Mouse (Mus musculus) large intestine, adult 2 months (tissue): ENCODE data around the gene Uvrag. TPM values are rescaled to one million over a fixed set of nuclear protein-coding genes. Genes with fewer than 3 reads are reported as not detected.

Source experiments
- DNase-seq: peaks from one replicate; pipeline ENCODE4 v3.0.0-alpha.2; 2012; ENCODE audit warnings: low read depth, low spot score
- whole genome bisulfite sequencing: fragments of 180-500 bp; shearing (Covaris S2); methylation state at CpG from one replicate; pipeline ENCODE4 v1.1.7; 2018; 5-methylcytosine and 5-hydroxymethylcytosine counted together
- polyA plus RNA-seq: library from polyadenylated mRNA; depleted of rRNA; stranded (reverse); fragments of >200 nt; gene quantifications from 2 replicates; pipeline ENCODE4 v1.2.3, GENCODE M21; 2012

Uvrag gene
- polyA plus RNA-seq, 1 experiment: 5.0 TPM

DNA sequence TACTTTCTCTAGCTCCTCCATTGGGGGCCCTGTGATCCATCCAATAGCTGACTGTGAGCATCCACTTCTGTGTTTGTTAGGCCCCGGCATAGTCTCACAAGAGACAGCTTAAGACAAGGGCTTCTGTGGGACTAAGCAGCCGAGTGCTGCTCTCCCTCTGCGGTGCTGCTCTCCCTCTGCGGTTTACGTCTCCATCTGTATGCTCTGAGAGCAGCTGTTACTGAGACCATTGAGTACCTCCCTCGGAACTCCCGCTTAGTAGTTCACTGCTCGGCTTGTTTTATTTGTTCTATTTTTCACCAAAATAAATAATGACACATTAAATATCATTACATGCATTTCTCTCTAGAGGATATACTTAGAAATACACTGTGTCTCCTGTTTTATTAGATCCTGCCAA, 180.7 kb downstream of the Uvrag start:
- 81% methylated on average over 8 of the region's 8 CpGs for WGBS
- DNase-seq: no peak

DNA sequence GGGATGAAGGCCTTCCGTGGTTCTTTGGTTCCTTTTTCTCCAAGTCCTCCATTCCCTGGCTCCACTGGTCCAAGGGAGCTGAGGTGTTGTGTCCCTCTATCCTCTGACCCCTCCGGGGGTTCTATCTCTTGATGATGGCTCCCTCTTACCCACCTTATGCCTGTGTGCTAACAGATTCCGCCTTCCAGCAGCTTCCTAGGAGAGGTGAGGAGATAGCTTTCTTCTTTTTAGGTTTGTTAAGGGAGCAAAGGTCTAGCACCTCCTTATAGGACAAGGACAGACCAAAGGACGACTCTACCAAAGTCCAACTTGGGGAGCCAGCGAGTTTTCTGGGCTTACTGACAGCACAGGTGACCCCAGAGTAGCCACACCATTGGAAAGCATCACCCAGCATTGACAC, 181.7 kb downstream of the Uvrag start:
- no peak for DNase-seq
- 88% methylated on average over 5 of the region's 5 CpGs for WGBS

DNA sequence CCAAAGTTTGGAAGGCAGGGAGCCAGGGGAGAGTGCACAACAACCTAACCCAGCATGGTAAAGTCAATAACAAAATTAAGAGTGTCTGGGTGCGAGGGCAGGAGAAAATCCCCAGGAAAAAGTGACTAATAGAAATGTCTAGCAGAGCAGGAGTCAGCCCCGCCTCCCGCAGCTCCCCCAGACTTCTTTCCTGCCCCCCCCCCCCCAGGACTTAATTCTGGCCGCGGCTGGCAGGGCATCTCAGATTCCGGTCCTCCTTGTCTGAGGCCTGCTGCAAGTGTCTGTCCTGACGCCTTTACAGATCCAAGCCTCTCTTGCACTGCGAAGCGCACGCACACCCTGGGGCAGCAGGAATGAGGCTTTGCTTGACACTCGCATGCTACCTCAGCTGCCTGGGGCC, 182.8 kb downstream of the Uvrag start:
- 69% methylated on average over 11 of the region's 11 CpGs for WGBS
- DNase-seq: no peak

DNA sequence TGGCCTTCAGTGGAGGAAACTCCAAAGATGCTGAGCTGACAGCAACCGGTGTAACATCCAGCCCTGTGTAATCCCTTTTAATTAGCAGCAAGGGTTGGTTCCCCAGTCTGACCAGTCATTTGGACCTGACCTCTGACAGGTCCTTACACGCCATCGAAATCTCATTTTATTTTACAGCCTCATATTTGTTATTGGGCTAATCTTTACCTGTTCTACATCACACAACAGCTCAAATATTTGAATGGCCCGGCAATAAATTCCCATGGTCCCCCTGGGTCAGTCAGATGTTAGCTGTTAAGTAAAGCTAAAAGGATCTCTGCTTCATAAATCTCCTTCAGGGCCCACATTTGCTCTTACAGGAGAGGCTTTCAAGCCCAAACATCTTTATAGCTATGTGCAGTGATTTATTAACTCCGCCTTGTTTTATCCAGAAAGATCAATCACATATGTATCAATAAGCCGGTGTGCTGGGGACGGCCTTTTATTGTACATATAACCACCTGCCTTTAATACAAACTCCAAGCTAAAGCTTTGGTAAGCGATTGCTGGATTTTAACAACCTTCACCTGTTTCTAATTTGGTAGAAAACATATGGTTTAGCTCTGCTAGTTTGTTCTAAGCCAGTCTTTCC, 183.7 kb downstream of the Uvrag start:
- DNase-seq: no peak
- 40% methylated on average over 8 of the region's 8 CpGs for WGBS

DNA sequence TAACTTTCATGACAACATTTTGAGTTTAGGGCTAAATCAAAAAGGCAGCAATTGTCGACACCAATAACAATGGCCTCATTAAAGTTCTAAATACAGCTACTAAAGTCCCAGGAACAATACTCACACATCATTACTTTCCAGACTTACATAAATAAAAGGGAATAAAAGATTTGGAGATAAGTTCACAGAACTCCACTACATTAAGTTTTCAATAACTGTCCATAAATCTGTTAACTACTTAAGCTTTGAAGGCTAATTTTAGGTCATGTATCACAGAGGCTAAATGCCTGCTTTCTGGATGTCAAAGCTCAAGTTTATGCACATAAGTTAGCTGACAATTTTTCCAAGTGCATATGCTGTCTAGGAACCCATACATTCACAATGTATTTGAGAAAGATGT, 184.3 kb downstream of the Uvrag start:
- no peak for DNase-seq
- WGBS: 76% methylated on average over 1 of the region's 1 CpGs

DNA sequence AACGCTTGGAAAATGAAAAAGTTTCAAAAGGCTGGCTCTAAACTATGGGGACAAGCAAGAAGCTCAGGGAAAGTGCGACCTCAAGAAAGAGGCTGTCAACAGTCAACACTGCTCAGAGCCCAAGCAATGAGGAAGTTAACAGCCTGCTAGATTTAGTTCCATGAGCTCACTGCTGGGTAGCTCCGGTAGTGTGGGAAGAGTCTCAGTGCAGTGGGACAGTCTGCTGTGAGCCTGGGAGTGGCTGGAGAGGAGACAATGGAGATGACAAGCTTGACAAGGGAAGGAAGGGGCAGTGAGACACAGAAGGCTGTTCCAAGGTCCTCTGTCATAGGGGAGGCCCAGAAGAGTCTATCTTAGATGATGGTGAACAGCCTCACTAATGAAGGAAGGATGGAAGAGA, 187.3 kb downstream of the Uvrag start:
- WGBS: 58% methylated on average over 3 of the region's 3 CpGs
- no peak for DNase-seq

DNA sequence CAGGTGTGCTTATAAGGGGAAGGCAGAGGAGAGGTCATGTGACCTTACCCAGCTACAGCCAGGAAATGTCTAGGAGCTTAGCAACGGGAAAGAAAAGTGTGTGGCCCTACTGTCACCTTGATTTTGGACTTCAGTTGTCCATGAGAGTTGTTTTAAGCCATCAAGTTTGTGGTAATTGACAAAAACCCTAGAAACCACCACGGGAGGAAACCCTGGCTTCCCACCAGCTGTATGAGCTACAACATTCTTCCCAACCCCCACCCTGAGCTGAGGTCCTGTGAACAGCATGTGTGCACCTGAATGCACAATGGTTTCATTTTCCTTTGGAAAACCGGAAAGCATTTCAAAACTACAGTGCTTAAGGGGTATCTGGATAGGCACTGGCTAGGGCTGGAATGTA, 196.0 kb downstream of the Uvrag start:
- no peak for DNase-seq
- 23% methylated on average over 3 of the region's 3 CpGs for WGBS

DNA sequence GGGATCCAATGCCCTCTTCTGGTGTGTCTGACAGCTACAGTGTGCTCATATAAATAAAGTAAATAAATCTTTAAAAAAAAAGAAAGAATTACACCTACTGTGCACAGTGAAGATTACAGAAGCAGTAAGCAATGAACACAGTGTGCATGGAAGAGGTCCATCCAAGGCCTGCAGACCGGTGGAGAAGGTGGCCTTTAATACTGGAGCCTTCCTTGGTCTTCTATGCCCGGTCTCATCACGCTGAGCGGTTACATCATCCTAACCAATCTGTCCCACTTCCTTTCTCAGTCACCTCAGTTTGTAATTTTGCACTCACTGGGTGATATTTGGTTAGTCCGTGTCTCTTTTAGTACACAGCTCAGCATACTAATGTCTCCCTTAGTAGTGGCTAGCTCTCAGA, 197.3 kb downstream of the Uvrag start:
- no peak for DNase-seq
- WGBS: 92% methylated on average over 5 of the region's 5 CpGs

DNA sequence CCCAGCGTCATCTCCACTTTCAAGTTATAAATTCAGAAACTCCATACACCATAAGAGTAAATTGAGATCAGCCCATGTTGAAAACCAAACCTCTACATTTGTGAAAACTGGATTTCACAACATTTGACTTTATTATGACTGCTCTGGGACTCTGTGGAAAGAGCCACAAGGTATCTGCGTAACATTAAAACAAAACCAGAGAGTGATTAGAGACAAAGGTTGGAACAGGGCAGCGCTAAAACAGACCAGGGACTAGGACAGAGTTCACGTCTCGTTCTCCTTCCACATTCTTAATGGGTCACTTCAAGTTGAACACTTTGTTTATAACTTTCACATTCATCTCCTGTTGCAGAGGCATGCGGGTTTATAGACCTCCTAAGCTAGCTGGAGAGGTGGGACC, 198.2 kb downstream of the Uvrag start:
- WGBS: 28% methylated on average over 6 of the region's 6 CpGs
- DNase-seq: no peak

DNA sequence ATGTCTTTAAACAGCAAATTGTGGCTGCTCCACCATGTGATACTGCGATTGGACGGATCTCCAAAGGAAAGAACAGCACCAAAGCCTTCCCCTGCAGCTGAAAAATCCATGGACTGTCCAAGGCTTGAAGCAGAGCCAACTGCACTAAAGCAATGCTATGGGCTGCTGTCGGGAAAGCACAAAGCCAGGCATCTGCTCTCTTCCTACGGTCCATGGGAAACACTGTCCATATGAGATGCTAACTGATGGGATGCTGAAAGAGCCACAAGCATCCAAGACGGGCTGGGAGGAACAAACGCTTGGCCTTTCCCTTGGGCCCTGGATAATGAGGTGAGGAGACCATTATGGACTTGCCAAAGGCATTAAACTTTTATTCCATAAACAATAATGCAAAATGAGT, 201.7 kb downstream of the Uvrag start:
- 77% methylated on average over 6 of the region's 6 CpGs for WGBS
- DNase-seq: no peak

DNA sequence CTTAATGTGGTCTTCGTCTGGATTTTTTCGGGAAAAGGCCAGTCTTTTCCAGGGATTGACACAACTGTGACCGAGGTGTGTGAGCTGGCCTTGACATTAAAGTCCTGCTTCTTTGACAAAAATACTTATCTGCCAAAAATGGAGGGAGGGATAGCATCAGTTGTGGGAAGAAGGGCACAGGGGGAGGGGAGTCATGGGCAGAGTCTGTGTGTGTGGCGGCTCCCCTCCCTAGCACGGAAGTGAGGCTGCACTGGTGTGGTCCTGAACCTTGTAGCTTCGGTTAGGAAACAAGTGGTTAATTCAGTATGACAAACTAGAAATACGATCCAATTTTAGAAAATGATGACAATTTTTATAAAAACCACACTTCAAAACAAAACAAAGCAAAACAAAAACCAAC, 202.3 kb downstream of the Uvrag start:
- no peak for DNase-seq
- 93% methylated on average over 7 of the region's 7 CpGs for WGBS

DNA sequence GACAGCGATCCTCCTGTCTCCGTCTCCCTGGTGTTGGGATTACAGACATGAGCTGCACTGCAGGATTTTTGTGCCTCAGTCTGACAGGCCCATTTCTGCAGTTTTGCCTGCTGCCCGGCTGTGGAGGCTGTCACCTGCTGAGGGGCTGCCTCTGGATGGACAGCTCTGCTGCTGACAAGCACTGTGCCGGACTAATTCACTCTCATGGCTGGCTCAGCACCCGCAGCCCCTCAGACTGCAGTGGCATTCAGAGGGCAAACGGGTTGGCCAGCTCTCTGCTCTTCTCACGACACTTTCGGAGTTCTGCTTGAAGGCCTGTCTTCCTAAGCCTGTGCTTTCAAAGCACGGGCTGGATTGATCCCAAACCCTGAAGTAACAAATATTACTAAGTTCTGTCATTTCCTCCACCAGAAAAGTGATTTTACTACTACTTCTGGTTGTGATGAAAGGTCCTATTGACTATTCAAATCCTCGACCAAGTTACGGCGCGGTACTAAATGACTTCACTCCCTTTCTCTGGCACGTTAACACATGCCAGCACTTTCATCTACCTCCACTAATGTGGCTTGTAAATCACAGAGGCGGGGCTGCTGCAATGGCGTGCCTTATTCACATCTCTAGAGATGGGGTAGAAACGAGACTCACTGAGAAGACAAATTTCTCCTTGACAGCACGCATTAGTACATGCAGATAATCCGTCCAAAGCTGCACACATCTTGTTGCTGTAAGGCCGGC, 203.7 kb downstream of the Uvrag start:
- WGBS: 41% methylated on average over 20 of the region's 20 CpGs
- DNase-seq: no peak

DNA sequence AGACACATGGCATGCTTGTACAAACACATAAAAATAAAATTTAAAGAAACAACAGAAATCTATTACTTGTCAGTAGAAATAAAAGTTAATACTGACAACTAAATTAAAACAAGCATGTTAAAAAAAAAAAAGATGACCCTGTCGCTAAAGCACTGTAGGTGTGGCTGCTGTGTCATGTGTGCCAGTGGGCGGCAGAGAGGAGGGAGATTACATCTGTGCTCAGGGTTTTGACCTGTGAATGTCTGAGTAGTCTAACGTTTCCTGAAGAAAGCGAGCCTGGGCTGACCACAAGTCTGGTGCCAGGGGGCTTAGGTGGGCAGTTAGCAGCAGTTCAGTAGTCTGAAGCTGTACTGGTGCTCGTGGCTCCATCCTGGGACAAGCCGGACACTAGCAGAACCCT, 205.2 kb downstream of the Uvrag start:
- no peak for DNase-seq
- WGBS: 83% methylated on average over 6 of the region's 6 CpGs

DNA sequence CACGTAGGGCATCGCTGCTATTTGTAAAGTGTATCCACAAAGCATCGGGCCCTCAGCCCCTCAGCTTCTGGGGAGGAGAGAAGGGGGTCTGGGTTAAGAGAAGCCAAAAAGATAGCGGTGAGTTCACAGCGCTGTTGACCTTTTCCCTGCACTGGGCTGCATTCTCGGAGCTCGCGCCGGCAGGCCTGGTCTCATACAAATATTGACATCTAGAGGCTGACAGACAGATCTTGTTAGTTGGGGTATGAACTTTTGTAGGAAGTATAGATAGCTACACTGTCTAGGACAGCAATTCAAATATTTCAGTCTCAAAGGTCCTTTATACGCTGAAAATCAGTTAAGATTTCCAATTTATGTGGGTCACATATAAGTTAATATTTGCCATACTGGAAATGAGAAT, 205.7 kb downstream of the Uvrag start:
- DNase-seq: no peak
- WGBS: 67% methylated on average over 10 of the region's 10 CpGs

DNA sequence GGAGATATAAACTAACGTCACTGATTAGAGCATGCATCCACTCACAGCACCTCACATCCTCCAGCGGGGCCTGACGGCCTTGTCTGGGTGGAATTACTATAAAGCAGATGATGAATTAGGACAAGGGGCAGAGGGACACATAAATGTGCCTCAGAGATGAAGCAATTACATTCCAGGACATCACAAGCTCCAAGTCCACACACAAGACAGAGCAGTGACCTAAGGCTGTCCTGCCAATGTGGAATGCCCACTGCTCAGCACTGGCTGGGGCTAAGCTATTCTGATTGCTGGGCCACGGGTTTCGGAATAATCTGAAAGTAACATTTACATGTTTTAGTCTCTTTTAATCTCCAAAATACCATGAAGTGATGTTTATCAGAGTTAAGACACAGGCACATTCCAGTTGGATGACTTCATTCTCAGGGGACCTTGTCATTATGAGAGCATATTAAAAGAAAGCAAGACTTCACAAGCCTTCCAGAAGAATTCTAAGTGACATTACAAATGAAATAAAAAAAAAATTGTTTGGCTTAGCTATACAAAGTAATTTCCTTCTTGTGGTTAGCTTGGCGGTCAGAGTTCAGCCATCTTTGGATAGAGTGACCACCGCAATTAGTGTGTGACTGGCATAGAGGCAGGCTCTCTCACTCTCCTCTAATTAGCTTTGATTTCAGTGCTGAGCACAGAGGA, 212.5 kb downstream of the Uvrag start:
- no peak for DNase-seq

DNA sequence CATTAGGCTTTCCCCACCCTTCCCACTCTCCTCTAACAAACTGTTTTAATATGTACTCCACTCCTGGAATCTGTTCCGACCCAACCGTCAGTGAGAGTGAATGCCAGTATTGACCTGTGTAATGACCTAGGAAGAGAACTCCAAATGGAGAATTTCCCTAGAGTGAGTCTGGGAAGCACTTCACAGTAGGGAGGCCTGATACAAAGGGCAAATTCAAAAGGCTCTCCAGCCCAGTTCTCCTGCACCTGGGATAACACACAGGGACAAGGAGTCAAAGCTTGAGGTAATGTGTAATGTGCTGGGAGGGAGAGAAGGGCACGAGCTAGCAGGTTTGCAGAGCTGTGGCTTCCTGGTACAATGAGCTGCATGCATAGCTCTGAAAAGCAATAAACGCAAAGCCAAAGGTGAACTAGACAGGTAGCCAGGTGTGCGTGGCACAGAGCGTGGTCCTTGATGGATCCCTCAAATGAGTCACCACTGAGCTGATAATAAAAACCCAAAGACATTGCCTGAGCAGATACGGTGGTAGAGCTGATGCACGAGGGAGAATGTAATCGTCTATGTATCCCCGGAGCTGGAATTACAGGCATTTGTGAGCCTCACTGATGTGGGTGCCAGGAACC, 213.9 kb downstream of the Uvrag start:
- 43% methylated on average over 10 of the region's 10 CpGs for WGBS

More for the DNA sequence above, 212.5 kb downstream of the Uvrag start:
- WGBS: 72% methylated on average over 7 of the region's 7 CpGs

DNA sequence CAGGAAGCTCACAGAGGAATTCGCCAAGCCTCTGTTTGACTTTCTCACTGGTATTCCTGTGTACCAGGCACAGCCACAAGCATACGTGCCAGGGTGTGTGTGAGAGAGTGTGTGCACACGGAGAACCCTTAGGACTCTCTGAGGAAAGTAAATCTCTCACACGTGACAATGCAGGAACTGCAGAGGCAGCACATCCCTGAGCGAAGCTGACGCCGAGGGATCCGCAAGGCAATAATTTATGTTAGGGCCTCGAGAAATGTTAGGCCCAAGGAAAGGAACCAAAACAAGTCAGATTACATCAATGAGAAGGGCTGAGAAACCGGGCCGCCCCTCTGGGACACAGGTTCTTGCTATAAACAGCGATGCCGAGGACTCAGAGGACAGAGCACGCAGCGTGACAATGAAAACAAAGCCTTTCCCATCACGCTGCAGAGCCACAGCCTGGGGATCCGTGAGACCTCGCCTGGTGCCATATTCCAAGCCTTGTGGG, 216.5 kb downstream of the Uvrag start:
- 76% methylated on average over 18 of the region's 18 CpGs for WGBS
- no peak for DNase-seq

More for the DNA sequence above, 213.9 kb downstream of the Uvrag start:
- DNase-seq: no peak

DNA sequence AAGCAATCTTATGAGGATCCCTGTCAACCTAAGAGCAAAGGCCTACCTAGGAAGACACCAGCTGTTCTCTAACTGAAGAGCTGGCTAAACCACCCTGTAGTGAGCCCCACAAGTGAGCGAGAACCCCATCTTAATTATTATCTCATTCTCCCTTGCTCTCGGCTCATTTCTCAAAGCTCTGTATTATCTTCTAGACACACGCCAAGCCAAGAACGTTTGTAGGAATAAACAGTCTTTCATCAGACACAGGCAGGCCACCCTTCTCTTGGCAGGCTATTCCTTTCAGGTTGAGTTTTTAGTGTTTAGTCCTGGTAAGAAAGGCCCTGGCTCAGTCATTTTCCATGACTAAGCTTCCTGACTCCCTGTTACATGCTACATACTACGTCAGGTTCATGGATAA, 218.0 kb downstream of the Uvrag start:
- 82% methylated on average over 5 of the region's 5 CpGs for WGBS
- DNase-seq: no peak

DNA sequence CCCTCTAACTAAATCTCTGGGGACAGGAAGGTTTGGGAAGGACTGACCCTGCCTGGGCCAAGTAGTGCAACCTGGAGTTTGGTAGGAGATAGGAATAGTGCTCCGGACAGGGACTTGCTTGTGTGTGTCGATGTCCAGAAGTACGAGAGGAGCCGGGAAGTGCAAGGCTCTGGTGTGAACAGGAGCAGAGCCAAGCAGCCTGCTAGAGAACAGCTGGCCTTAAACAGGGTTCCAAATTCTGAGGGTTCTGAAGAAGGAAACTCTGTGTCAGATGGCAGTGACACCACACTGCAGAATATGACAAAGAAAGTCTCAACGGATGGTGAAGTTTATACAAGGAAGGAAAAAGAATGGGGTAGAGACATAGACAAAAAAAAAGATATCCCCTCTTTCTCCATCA, 223.5 kb downstream of the Uvrag start:
- DNase-seq: no peak
- 73% methylated on average over 5 of the region's 5 CpGs for WGBS

DNA sequence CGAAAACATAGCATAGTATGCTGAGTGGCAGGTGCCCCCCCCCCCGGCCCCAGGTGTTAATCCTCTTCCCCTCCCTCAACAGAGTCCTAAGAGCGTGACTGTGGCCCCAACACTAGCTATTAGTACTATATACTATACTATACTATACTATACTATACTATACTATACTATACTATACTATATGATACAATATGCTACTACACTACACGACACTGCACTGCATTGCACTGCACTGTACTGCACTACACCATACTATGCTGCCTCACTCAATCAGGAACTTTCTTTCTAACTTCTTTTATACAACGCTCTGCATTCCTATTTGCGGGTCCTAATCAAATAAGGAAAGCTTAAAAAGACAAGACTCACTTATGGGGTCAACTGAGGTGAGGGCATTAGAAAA, 224.4 kb downstream of the Uvrag start:
- no peak for DNase-seq
- 89% methylated on average over 6 of the region's 6 CpGs for WGBS
